Mouse (Mus musculus) midbrain, embryonic 14.5 days (tissue): ENCODE results near the gene AB124611. TPM values are rescaled to one million over a fixed set of nuclear protein-coding genes. Genes with fewer than 3 reads are reported as not detected.
"Not testable (repeated sequence)": the region's sequence is repeated elsewhere in the genome, so short reads cannot be mapped to it uniquely, and the experiment has no call there.

Experiments used
- ATAC-seq: fragments of 200-750 bp; cut with Nextera tagmentation; 2 replicates; pipeline ENCODE4 v1.8.0; 2017; ENCODE audit warnings: moderate number of reproducible peaks, moderate library complexity; ENCODE audit not compliant: low FRiP score, low TSS enrichment
- DNase-seq: peaks from one replicate; pipeline ENCODE4 v3.0.0-alpha.2; 2015
- H3K27ac ChIP-seq: fragments of 300-500 bp; sonication (generic); replicated peaks from 2 replicates; pipeline ENCODE4 v1.5.1; 2014; ENCODE audit warnings: mild to moderate bottlenecking, low read depth, low read length, moderate library complexity
- H3K27me3 ChIP-seq: fragments of 300-500 bp; sonication (generic); 2 replicates; pipeline ENCODE4 v1.6.1; 2014; ENCODE audit warnings: low read length, control low read depth, mixed read lengths; ENCODE audit not compliant: control insufficient read depth, insufficient read depth
- H3K36me3 ChIP-seq: fragments of 300-500 bp; sonication (generic); 2 replicates; pipeline ENCODE4 v1.6.1; 2014; ENCODE audit warnings: low read length, control low read depth; ENCODE audit not compliant: control insufficient read depth, insufficient read depth
- H3K4me1 ChIP-seq: fragments of 300-500 bp; sonication (generic); 2 replicates; pipeline ENCODE4 v1.6.1; 2014; ENCODE audit warnings: mild to moderate bottlenecking, antibody characterized with exemption, low read length, control low read depth; ENCODE audit not compliant: control insufficient read depth, insufficient read depth
- H3K4me2 ChIP-seq: fragments of 300-500 bp; sonication (generic); 2 replicates; pipeline ENCODE4 v1.6.1; 2014; ENCODE audit warnings: mild to moderate bottlenecking, low read length, moderate library complexity
- H3K4me3 ChIP-seq: fragments of 300-500 bp; sonication (generic); replicated peaks from 2 replicates; pipeline ENCODE4 v1.5.1; 2014; ENCODE audit warnings: low read depth, low read length
- H3K9ac ChIP-seq: fragments of 300-500 bp; sonication (generic); replicated peaks from 2 replicates; pipeline ENCODE4 v1.6.1; 2014; ENCODE audit warnings: mild to moderate bottlenecking, low read length, moderate library complexity
- H3K9me3 ChIP-seq: fragments of 300-500 bp; sonication (generic); 2 replicates; pipeline ENCODE4 v1.6.1; 2016; ENCODE audit warnings: low read length, control low read depth, mixed read lengths; ENCODE audit not compliant: control insufficient read depth
- WGBS: fragments of 180-500 bp; shearing (Covaris S2); extraction: QIAGEN DNeasy Blood & Tissue Kit; methylation state at CpG from one replicate; pipeline ENCODE4 v1.1.7; 2014; 5-methylcytosine and 5-hydroxymethylcytosine counted together
- polyA plus RNA-seq: library from polyadenylated mRNA; unstranded; fragments of >200 nt; fragmentation: Nextera tagmentation; extraction: Ambion mirVana; gene quantifications from 2 replicates; pipeline ENCODE4 v1.2.1, GENCODE M21; 2014

AB124611 gene
- polyA plus RNA-seq, 1 experiment from 2014 or later, result 1.8 TPM

- 6% methylated on average over 7 of the region's 7 CpGs for WGBS
- H3K36me3 ChIP-seq, result peaks cover 34% of the 10 kb centered on the region
- H3K4me3 ChIP-seq, result peak overlapping the region; percentile 72
- ATAC-seq (no peak; the same call in 1 of the 2 replicates), DNase-seq (no peak)
- H3K4me1 ChIP-seq, result peaks cover 11% of the 10 kb centered on the region
- H3K9ac ChIP-seq, result peak overlapping the region; percentile 72
- peak overlapping the region; percentile 92 for H3K27ac ChIP-seq
- H3K4me2 ChIP-seq, result peak overlapping the region; percentile 56
- no peaks in the 10 kb centered on the region for H3K9me3 ChIP-seq
- H3K27me3 ChIP-seq, result no peaks in the 10 kb centered on the region
Measured at GRCm38 (mm10) chr9:21510689-21511015, 15.3 kb upstream of the AB124611 start.

- ATAC-seq (no peak), DNase-seq (no peak)
- Histone ChIP-seq H3K27me3 (no peaks in the 10 kb centered on the region), H3K4me1 (peaks cover 11% of the 10 kb centered on the region), H3K4me3 (peak overlapping the region; percentile 72), H3K9me3 (no peaks in the 10 kb centered on the region), H3K9ac (peak overlapping the region; percentile 72), H3K27ac (peak overlapping the region; percentile 92; the same call in 1 of the 2 replicates), H3K4me2 (peak overlapping the region; percentile 56), H3K36me3 (peaks cover 30% of the 10 kb centered on the region)
- WGBS, result 77% methylated on average over 9 of the region's 9 CpGs
Measured at GRCm38 (mm10) chr9:21511052-21511451, 14.9 kb upstream of the AB124611 start.

GRCm38 (mm10) chr9:21513466-21513865 lies 12.5 kb upstream of the AB124611 start:
- ATAC-seq (no peak), DNase-seq (no peak)
- Histone ChIP-seq H3K27me3 (no peaks in the 10 kb centered on the region), H3K4me3 (no peak overlapping the region), H3K4me1 (peaks cover 11% of the 10 kb centered on the region), H3K4me2 (no peak overlapping the region), H3K27ac (no peak overlapping the region), H3K9me3 (no peaks in the 10 kb centered on the region), H3K36me3 (peaks cover 6% of the 10 kb centered on the region), H3K9ac (no peak overlapping the region)
- WGBS, result 97% methylated on average over 4 of the region's 4 CpGs

GRCm38 (mm10) chr9:21517947-21518495 lies 8.0 kb upstream of the AB124611 start:
- no peak for DNase-seq
- no peaks in the 10 kb centered on the region for H3K9me3 ChIP-seq
- no peak overlapping the region for H3K4me2 ChIP-seq
- no peak overlapping the region for H3K4me3 ChIP-seq
- no peaks in the 10 kb centered on the region for H3K27me3 ChIP-seq
- no peak overlapping the region for H3K9ac ChIP-seq
- H3K4me1 ChIP-seq, result no peaks in the 10 kb centered on the region
- ATAC-seq, result no peak
- no peak overlapping the region for H3K27ac ChIP-seq
- WGBS, result 85% methylated on average over 6 of the region's 6 CpGs
- H3K36me3 ChIP-seq, result no peaks in the 10 kb centered on the region

- WGBS, result 87% methylated on average over 6 of the region's 6 CpGs
- H3K27ac ChIP-seq, H3K9ac ChIP-seq, ATAC-seq, H3K36me3 ChIP-seq, H3K4me2 ChIP-seq, H3K9me3 ChIP-seq, H3K4me3 ChIP-seq, DNase-seq, H3K4me1 ChIP-seq, H3K27me3 ChIP-seq: not testable (repeated sequence)
Measured at GRCm38 (mm10) chr9:21518690-21519089, 7.3 kb upstream of the AB124611 start.

GRCm38 (mm10) chr9:21525142-21525936 lies 637 bp upstream of the AB124611 start:
- Histone ChIP-seq H3K9me3 (no peaks in the 10 kb centered on the region), H3K4me1 (no peaks in the 10 kb centered on the region), H3K4me3 (no peak overlapping the region), H3K36me3 (no peaks in the 10 kb centered on the region), H3K27me3 (no peaks in the 10 kb centered on the region), H3K9ac (no peak overlapping the region), H3K27ac (no peak overlapping the region), H3K4me2 (no peak overlapping the region)
- 84% methylated on average over 7 of the region's 7 CpGs for WGBS
- ATAC-seq, result no peak
- no peak for DNase-seq

GRCm38 (mm10) chr9:21526634-21526944 lies 613 bp downstream of the AB124611 start:
- Histone ChIP-seq H3K4me1 (no peaks in the 10 kb centered on the region), H3K36me3 (no peaks in the 10 kb centered on the region), H3K4me3 (no peak overlapping the region), H3K9ac (no peak overlapping the region), H3K27ac (no peak overlapping the region), H3K4me2 (no peak overlapping the region), H3K9me3 (no peaks in the 10 kb centered on the region), H3K27me3 (no peaks in the 10 kb centered on the region)
- ATAC-seq, result no peak
- no peak for DNase-seq
- WGBS, result 89% methylated on average over 3 of the region's 3 CpGs

GRCm38 (mm10) chr9:21527100-21527801 lies 1.3 kb downstream of the AB124611 start:
- no peak overlapping the region for H3K9ac ChIP-seq
- no peaks in the 10 kb centered on the region for H3K36me3 ChIP-seq
- H3K27ac ChIP-seq, result no peak overlapping the region
- no peaks in the 10 kb centered on the region for H3K9me3 ChIP-seq
- no peaks in the 10 kb centered on the region for H3K27me3 ChIP-seq
- 90% methylated on average over 2 of the region's 2 CpGs for WGBS
- DNase-seq (no peak), ATAC-seq (no peak)
- H3K4me2 ChIP-seq, result no peak overlapping the region
- no peaks in the 10 kb centered on the region for H3K4me1 ChIP-seq
- H3K4me3 ChIP-seq, result no peak overlapping the region

- ATAC-seq, result no peak
- WGBS, result 82% methylated on average over 1 of the region's 1 CpGs
Measured at GRCm38 (mm10) chr9:21527917-21528324, 1.9 kb downstream of the AB124611 start.

More at GRCm38 (mm10) chr9:21527917-21528324, 1.9 kb downstream of the AB124611 start:
- Histone ChIP-seq H3K27ac (no peak overlapping the region), H3K36me3 (no peaks in the 10 kb centered on the region), H3K4me2 (no peak overlapping the region), H3K4me1 (no peaks in the 10 kb centered on the region), H3K4me3 (no peak overlapping the region), H3K27me3 (no peaks in the 10 kb centered on the region), H3K9me3 (no peaks in the 10 kb centered on the region), H3K9ac (no peak overlapping the region)
- DNase-seq, result no peak
